Mouse (Mus musculus): ENCODE results near the gene Mccc1. TPM values are rescaled to one million over a fixed set of nuclear protein-coding genes. Genes with fewer than 3 reads are reported as not detected.

Gene Mccc1
- total RNA-seq, 2 experiments from 2014 or later, result 38.4 to 45.3 TPM

DNA sequence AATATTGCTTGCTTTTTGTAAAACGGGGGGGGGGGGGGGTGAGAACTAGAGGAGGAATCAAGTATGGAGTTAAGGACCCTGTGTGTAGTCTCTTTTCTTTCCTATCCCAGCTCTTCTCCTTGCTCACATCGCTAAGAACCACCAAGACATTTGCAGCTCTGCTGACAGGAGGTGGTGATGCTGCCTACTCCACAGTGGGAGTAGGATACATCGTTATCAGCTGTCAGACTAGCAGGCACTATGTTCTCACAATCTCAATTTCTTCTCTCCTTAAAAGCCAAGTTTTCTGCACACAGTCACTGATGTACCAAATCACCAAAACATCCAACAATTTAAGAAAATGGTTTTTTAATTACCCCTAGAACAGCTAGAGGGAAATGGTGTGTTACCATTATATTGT, 71.1 kb downstream of the Mccc1 start:
- H3K4me3 ChIP-seq, result no peak overlapping the region
- 0 out of 2 replicates have a peak overlapping the region, but pooled peaks have one; percentile 39 for H3K27ac ChIP-seq
- peak in 1 of 2 experiments; percentile 41 for DNase-seq (ENCODE audit: low spot score in 2 of 2)
- no peak; the same call in 1 of the 2 replicates for TF ChIP-seq CTCF (conservative IDR thresholded peaks at IDR 0.05)

- H3K27ac ChIP-seq, result no peak overlapping the region
- TF ChIP-seq CTCF (conservative IDR thresholded peaks at IDR 0.05), result no peak
- H3K4me3 ChIP-seq, result no peak overlapping the region
- DNase-seq (ENCODE audit: low spot score in 2 of 2), result no peak
Observed at GRCm38 (mm10) chr3:35925852-35926251, 74.6 kb downstream of the Mccc1 start.

GRCm38 (mm10) chr3:35924007-35924406, 76.5 kb downstream of the Mccc1 start:
- DNase-seq (ENCODE audit: low spot score in 2 of 2), result no peak
- no peak overlapping the region for H3K4me3 ChIP-seq
- no peak for TF ChIP-seq CTCF (conservative IDR thresholded peaks at IDR 0.05)
- no peak overlapping the region for H3K27ac ChIP-seq

DNA sequence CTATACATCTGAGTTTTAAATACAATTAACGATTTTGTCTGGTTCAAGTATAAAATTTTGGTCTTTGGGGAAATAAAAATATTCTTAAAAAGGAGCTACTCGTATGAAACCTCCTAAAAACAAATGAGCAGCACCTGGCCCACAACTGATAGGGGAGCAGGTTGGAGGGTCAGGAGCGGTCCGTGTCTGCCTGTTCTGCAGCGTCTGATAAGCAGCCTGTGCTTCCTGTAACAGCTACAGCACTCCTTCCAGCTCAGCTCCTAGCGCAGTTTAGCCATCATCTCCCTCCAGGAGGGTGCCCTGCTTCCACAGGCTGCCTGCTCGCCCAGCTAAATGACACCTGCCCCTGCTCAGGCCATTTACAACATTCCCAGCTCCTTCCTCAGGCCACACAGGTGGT, 77.0 kb downstream of the Mccc1 start:
- H3K27ac ChIP-seq, result no peak overlapping the region
- no peak overlapping the region for H3K4me3 ChIP-seq
- TF ChIP-seq CTCF (conservative IDR thresholded peaks at IDR 0.05), result no peak
- no peak for DNase-seq (ENCODE audit: low spot score in 2 of 2)

GRCm38 (mm10) chr3:35922522-35922921, 78.0 kb downstream of the Mccc1 start:
- no peak for DNase-seq (ENCODE audit: low spot score in 2 of 2)
- H3K27ac ChIP-seq, result no peak overlapping the region
- H3K4me3 ChIP-seq, result no peak overlapping the region
- no peak for TF ChIP-seq CTCF (conservative IDR thresholded peaks at IDR 0.05)

DNA sequence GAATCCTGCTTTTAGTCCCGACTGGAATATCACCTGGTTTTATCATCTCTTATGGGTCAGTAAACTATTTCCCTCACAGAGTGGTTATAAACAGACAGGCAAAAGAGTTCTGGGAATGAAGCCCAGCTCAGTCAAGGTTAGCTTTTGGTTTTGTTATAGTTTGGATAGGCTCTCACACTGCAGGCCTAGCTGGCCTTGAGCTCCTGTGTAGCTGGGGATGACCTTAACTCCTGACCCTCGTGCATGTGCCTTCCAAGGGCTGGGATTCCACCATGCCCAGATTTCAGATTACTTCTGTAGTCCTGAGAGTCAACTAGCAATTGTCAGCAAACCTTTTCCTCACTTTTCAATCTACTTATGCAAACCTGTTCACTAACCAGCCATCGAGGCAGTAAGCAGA, 82.2 kb downstream of the Mccc1 start:
- no peak overlapping the region for H3K4me3 ChIP-seq
- no peak for TF ChIP-seq CTCF (conservative IDR thresholded peaks at IDR 0.05)
- DNase-seq (ENCODE audit: low spot score in 2 of 2), result no peak
- no peak overlapping the region for H3K27ac ChIP-seq

Other genes with a start within 250 kb of the Mccc1 start
- gene Atp11b, start 246.6 kb downstream of the Mccc1 start, total RNA-seq (2021), result 10 to 100 TPM; 89.9 to 91.9 TPM
- gene Dcun1d1, start 63.2 kb downstream of the Mccc1 start, total RNA-seq (2021), result 10 to 100 TPM; 69.6 to 81.1 TPM
- not detected for gene Ccdc144b, start 52.9 kb upstream of the Mccc1 start, total RNA-seq (2021)
- 10 to 100 TPM; 45.4 to 49.0 TPM for gene Acad9, start 65.3 kb upstream of the Mccc1 start, total RNA-seq (2021)
- 10 to 100 TPM; 16.2 to 18.9 TPM for gene D3Ertd254e, start 150.3 kb upstream of the Mccc1 start, total RNA-seq (2021)
- gene Qrfpr, start 221.6 kb upstream of the Mccc1 start, total RNA-seq (2021), result 1 to 10 TPM in 1 of 2 experiments, under 1 TPM in 1; 0.92 to 1.1 TPM